Mouse (Mus musculus): Measurements from ENCODE around the gene Upf2. TPM values are rescaled to one million over a fixed set of nuclear protein-coding genes. Genes with fewer than 3 reads are reported as not detected.
"Not testable (repeated sequence)": the region's sequence is repeated elsewhere in the genome, so short reads cannot be mapped to it uniquely, and the experiment has no call there.

The Upf2 gene
- polyA plus RNA-seq, 1 experiment from 2014 or later: 6.1 TPM

DNA sequence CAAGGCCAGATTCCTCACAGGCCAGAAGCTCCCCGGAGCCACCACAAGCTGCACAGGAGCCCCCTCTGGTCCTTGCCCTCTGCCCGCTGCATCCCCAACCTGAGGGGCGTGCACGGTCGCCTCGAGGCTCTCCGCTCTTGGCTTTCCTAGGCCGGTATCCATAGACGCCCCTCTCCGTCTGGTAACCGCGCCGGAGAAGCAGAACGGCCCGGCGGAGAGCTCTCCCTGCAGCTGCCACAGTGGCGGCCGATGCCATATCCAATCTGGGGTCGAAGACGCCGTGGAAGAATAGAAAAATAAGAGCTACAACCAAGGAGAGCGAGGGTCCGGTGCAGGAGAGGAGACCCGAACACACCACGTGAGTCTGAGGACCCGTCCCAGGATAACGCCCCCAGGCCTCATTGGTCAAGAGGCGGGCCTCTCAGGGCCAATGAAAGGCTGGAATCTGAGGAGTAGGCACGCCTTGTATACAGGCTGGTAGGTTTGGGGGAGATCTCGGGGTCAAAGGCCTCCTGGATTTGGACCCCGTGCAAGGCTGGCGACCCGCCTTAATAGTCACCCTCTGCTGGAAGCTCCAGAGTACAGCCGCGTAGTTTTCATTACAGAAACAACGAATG, 8.7 kb upstream of the Upf2 start, which contains the start of gene Dhtkd1:
TSS of gene Dhtkd1 (minus strand) at position 377 of the 617 bp plus-strand sequence.
- no peaks in the 10 kb centered on the region for H3K4me1 ChIP-seq (ENCODE audit: control insufficient read depth, insufficient read depth, low read length)
- peak within 1 kb of the TSS; percentile 94 for H3K4me2 ChIP-seq (ENCODE audit: low read depth, low read length)
- no peak within 1 kb of the TSS for H3K27ac ChIP-seq (ENCODE audit: low read length)
- H3K9me3 ChIP-seq (replicated peaks; ENCODE audit: control insufficient read depth, low read length): no peaks in the 10 kb centered on the region
- WGBS: under 1% methylated on average over 36 of the region's 36 CpGs
- H3K9ac ChIP-seq (ENCODE audit: low read length): peak within 1 kb of the TSS; percentile 77
- no peaks in the 10 kb centered on the region for H3K36me3 ChIP-seq (ENCODE audit: control insufficient read depth, insufficient read depth)
- H3K4me3 ChIP-seq (ENCODE audit: low read length): peak within 1 kb of the TSS; percentile 68
- ATAC-seq (replicated peaks; ENCODE audit: extremely low read depth, insufficient read depth, low FRiP score): peak; percentile 95
- no peaks in the 10 kb centered on the region for H3K27me3 ChIP-seq (ENCODE audit: control insufficient read depth, insufficient read depth, low read length)

DNA sequence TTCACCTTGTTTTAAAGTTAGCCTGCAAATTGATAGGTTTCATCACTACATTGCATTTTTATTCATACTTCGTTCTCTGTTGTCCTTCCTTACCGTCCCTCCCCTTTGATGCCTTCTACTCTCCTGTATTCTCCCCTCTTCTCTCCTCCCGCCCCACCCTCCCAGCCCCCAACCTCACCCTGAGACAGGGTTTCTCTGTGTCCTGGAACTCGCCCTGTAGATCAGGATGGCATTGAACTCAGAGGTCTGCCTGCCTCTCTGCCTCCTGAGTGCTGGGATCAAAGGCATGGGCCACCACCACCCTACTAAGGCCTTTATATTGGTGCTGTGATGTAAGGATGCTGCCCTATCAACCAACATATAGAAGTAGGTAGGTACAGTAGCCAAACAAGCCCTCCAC, 8.2 kb upstream of the Upf2 start:
- Histone ChIP-seq H3K9ac (ENCODE audit: low read length) (peak overlapping the region; percentile 77), H3K27ac (ENCODE audit: low read length) (no peak overlapping the region), H3K36me3 (ENCODE audit: control insufficient read depth, insufficient read depth) (no peaks in the 10 kb centered on the region), H3K4me3 (ENCODE audit: low read length) (peak overlapping the region; percentile 68), H3K9me3 (replicated peaks; ENCODE audit: control insufficient read depth, low read length) (no peaks in the 10 kb centered on the region), H3K4me1 (ENCODE audit: control insufficient read depth, insufficient read depth, low read length) (no peaks in the 10 kb centered on the region), H3K27me3 (ENCODE audit: control insufficient read depth, insufficient read depth, low read length) (no peaks in the 10 kb centered on the region), H3K4me2 (ENCODE audit: low read depth, low read length) (peak overlapping the region; percentile 94)
- 29% methylated on average over 4 of the region's 4 CpGs for WGBS
- ATAC-seq (replicated peaks; ENCODE audit: extremely low read depth, insufficient read depth, low FRiP score): no peak

DNA sequence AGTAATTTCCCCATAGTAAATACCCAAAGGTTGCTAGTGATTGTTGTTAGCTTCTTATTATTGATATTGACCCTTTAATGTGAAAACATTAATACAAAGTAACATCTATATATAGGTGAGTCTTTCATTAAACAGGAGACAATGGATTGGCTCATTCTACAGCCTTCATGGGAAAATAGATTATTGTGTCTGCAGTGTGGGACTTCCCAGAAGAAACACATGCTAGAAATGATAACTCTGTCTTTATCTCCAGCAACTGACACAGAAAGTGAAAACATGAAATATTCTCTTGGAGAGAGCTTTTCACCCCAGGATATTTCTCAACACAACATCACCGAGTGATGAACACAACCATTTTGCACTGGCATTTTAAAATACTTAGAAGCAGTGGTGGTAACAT, 5.6 kb upstream of the Upf2 start:
- no peak overlapping the region for H3K4me3 ChIP-seq (ENCODE audit: low read length)
- 78% methylated on average over 1 of the region's 1 CpGs for WGBS

DNA sequence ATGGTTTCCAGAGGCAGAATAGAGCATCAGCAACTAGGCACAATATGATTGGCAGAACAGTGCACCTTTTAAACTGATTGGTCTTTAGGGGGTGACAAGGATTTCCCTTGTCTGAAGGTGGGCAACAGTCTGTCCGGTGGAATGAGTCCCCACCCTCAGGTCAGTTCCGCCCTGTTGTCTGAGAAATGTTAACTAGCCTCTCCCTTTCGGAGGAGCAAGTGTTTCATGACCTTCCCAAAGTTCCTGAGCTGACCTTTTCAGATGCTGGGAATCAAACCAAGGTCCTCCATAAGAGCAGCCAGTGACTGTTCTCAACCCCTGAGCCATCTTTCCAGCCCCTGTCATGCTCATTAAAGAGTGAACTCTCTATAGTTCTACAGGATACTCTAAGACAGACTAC, 4.4 kb upstream of the Upf2 start:
- H3K4me1 ChIP-seq (ENCODE audit: control insufficient read depth, insufficient read depth, low read length): 0 out of 2 replicates have a peak, but pooled peaks cover 2% of the 10 kb centered on the region
- no peaks in the 10 kb centered on the region for H3K36me3 ChIP-seq (ENCODE audit: control insufficient read depth, insufficient read depth)
- H3K9me3 ChIP-seq (replicated peaks; ENCODE audit: control insufficient read depth, low read length): no peaks in the 10 kb centered on the region
- H3K4me2 ChIP-seq (ENCODE audit: low read depth, low read length): no peak overlapping the region
- no peak overlapping the region for H3K9ac ChIP-seq (ENCODE audit: low read length)
- WGBS: 87% methylated on average over 3 of the region's 3 CpGs
- no peaks in the 10 kb centered on the region for H3K27me3 ChIP-seq (ENCODE audit: control insufficient read depth, insufficient read depth, low read length)
- H3K4me3 ChIP-seq (ENCODE audit: low read length): no peak overlapping the region
- ATAC-seq (replicated peaks; ENCODE audit: extremely low read depth, insufficient read depth, low FRiP score): no peak
- no peak overlapping the region for H3K27ac ChIP-seq (ENCODE audit: low read length)

More for the DNA sequence above, 5.6 kb upstream of the Upf2 start:
- H3K27ac ChIP-seq (ENCODE audit: low read length): no peak overlapping the region
- H3K9ac ChIP-seq (ENCODE audit: low read length): no peak overlapping the region
- ATAC-seq (replicated peaks; ENCODE audit: extremely low read depth, insufficient read depth, low FRiP score): no peak
- 0 out of 2 replicates have a peak, but pooled peaks cover 2% of the 10 kb centered on the region for H3K4me1 ChIP-seq (ENCODE audit: control insufficient read depth, insufficient read depth, low read length)
- no peaks in the 10 kb centered on the region for H3K27me3 ChIP-seq (ENCODE audit: control insufficient read depth, insufficient read depth, low read length)
- no peak overlapping the region for H3K4me2 ChIP-seq (ENCODE audit: low read depth, low read length)
- H3K36me3 ChIP-seq (ENCODE audit: control insufficient read depth, insufficient read depth): no peaks in the 10 kb centered on the region
- H3K9me3 ChIP-seq (replicated peaks; ENCODE audit: control insufficient read depth, low read length): no peaks in the 10 kb centered on the region

DNA sequence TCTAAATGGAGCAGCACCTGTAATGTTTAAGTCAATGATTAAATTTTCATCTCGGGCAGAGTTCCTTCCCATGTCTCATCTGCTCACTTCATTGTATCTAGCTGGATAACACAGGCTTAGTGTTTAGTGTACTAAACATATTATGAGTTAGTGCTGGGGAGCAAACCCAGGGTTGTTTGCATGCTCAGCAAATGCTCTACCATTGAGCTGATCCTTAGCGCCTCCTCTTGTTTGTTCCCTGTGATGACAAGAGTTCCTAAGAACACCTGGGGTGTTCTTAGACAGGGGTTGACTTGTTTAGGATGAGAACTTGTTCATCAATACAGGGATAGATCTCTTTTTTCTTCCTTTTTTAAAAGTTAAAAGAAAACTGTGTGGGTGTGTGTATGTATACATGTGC, 2.3 kb upstream of the Upf2 start:
- H3K9me3 ChIP-seq (replicated peaks; ENCODE audit: control insufficient read depth, low read length): no peaks in the 10 kb centered on the region
- WGBS: 88% methylated on average over 2 of the region's 2 CpGs

DNA sequence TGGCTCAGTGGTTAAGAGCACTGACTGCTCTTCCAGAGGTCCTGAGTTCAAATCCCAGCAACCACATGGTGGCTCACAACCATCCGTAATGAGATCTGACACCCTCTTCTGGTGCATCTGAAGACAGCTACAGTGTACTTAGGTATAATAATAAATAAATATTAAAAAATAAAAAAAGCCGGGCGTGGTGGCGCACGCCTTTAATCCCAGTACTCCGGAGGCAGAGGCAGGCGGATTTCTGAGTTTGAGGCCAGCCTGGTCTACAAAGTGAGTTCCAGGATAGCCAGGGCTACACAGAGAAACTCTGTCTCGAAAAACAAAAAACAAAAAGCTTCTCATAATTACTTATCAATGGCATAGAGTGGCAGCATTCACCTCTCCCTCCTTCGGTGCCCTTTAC, 1.4 kb upstream of the Upf2 start:
- H3K27me3 ChIP-seq (ENCODE audit: control insufficient read depth, insufficient read depth, low read length); H3K9ac ChIP-seq (ENCODE audit: low read length); ATAC-seq (replicated peaks; ENCODE audit: extremely low read depth, insufficient read depth, low FRiP score); H3K4me1 ChIP-seq (ENCODE audit: control insufficient read depth, insufficient read depth, low read length); H3K9me3 ChIP-seq (replicated peaks; ENCODE audit: control insufficient read depth, low read length); H3K27ac ChIP-seq (ENCODE audit: low read length); H3K36me3 ChIP-seq (ENCODE audit: control insufficient read depth, insufficient read depth): not testable (repeated sequence)
- WGBS: 95% methylated on average over 9 of the region's 9 CpGs
- H3K4me2 ChIP-seq (ENCODE audit: low read depth, low read length): peak overlapping the region; percentile 80
- H3K4me3 ChIP-seq (ENCODE audit: low read length): peak overlapping the region; percentile 100

More for the DNA sequence above, 2.3 kb upstream of the Upf2 start:
- Histone ChIP-seq H3K36me3 (ENCODE audit: control insufficient read depth, insufficient read depth) (no peaks in the 10 kb centered on the region), H3K9ac (ENCODE audit: low read length) (no peak overlapping the region), H3K4me1 (ENCODE audit: control insufficient read depth, insufficient read depth, low read length) (peaks cover 9% of the 10 kb centered on the region), H3K4me3 (ENCODE audit: low read length) (no peak overlapping the region), H3K4me2 (ENCODE audit: low read depth, low read length) (no peak overlapping the region), H3K27me3 (ENCODE audit: control insufficient read depth, insufficient read depth, low read length) (no peaks in the 10 kb centered on the region), H3K27ac (ENCODE audit: low read length) (no peak overlapping the region)
- ATAC-seq (replicated peaks; ENCODE audit: extremely low read depth, insufficient read depth, low FRiP score): no peak

DNA sequence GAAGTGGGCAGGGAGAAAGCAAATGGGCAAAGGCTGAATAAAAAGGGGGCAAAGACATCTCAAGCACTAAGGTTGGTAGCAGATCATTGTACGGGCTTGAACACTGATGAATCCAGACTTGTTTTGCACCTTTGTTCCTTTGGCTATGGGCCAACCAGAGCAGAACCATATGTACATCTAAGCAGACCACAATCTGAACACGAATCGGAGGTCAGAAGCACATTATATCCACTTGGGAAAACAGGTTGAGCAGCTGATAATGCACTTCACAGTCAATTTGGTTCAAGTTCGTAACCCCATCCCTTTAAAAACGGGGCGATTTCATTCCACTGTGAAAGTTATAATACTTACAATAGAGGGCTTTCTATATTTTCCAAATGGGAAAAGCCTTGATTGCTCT, 964 bp upstream of the Upf2 start:
- Histone ChIP-seq H3K4me3 (ENCODE audit: low read length) (peak overlapping the region; percentile 100), H3K4me2 (ENCODE audit: low read depth, low read length) (peak overlapping the region; percentile 80), H3K36me3 (ENCODE audit: control insufficient read depth, insufficient read depth) (no peaks in the 10 kb centered on the region), H3K9ac (ENCODE audit: low read length) (peak overlapping the region; percentile 74), H3K27me3 (ENCODE audit: control insufficient read depth, insufficient read depth, low read length) (no peaks in the 10 kb centered on the region), H3K4me1 (ENCODE audit: control insufficient read depth, insufficient read depth, low read length) (peaks cover 9% of the 10 kb centered on the region), H3K27ac (ENCODE audit: low read length) (peak overlapping the region; percentile 92), H3K9me3 (replicated peaks; ENCODE audit: control insufficient read depth, low read length) (no peaks in the 10 kb centered on the region)
- 4% methylated on average over 6 of the region's 6 CpGs for WGBS
- ATAC-seq (replicated peaks; ENCODE audit: extremely low read depth, insufficient read depth, low FRiP score): no peak

DNA sequence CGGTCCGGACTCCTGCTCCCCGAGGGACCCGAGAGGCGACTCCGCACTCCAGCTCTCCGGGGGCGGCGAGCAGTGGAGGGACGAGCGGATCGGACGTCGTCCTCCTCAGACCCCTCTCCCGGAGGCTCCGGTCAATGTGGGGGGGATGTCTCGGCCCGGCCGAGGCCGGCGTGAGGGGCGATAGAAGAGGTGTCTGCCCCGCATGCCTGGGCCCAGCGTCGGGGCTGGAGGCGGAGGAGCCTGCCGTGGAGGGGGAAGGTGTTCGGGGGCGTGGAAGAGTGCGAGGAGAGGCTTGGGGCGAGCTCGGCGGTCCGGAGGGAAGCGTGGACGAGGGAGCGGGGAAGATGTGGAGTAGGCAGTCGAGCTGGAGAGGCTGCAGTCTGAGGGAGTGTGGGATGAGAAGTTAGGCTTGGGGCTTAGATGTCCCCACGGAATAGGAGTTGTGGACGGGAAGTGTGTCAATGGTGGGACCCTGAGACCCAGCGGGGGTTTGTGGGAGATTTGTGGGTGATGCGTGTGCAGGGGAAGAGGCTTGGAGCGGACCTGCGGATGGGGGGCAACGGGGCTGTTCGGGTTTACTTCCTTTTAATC, 447 bp downstream of the Upf2 start:
- Histone ChIP-seq H3K4me3 (ENCODE audit: low read length) (peak overlapping the region; percentile 100), H3K27me3 (ENCODE audit: control insufficient read depth, insufficient read depth, low read length) (no peaks in the 10 kb centered on the region), H3K36me3 (ENCODE audit: control insufficient read depth, insufficient read depth) (no peaks in the 10 kb centered on the region), H3K9ac (ENCODE audit: low read length) (peak overlapping the region; percentile 98), H3K9me3 (replicated peaks; ENCODE audit: control insufficient read depth, low read length) (no peaks in the 10 kb centered on the region), H3K4me1 (ENCODE audit: control insufficient read depth, insufficient read depth, low read length) (peaks cover 9% of the 10 kb centered on the region), H3K4me2 (ENCODE audit: low read depth, low read length) (peak overlapping the region; percentile 96), H3K27ac (ENCODE audit: low read length) (peak overlapping the region; percentile 92)
- under 1% methylated on average over 46 of the region's 46 CpGs for WGBS
- peak; percentile 52 for ATAC-seq (replicated peaks; ENCODE audit: extremely low read depth, insufficient read depth, low FRiP score)

DNA sequence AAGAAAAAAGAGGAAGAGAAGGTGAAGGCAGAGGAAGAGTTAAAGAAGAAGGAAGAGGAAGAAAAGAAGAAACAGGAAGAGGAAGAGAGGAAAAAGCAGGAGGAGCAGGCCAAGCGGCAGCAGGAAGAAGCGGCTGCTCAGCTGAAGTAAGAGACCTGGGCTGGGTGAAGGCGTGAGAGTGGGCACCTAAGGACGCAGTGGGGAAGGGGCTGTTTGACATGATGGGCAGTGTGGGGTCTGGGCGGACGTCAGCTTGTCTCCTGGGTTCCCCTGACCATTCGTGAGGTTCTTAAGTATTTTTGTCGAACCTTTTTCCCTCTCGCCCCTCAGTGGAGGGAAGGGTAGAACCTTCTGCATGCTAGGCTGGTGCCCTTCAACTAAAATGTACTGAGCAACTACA, 6.4 kb downstream of the Upf2 start:
- ATAC-seq (replicated peaks; ENCODE audit: extremely low read depth, insufficient read depth, low FRiP score): no peak
- WGBS: 93% methylated on average over 9 of the region's 9 CpGs
- Histone ChIP-seq H3K4me3 (ENCODE audit: low read length) (no peak overlapping the region), H3K4me1 (ENCODE audit: control insufficient read depth, insufficient read depth, low read length) (peaks cover 4% of the 10 kb centered on the region; the same call in 1 of the 2 replicates), H3K4me2 (ENCODE audit: low read depth, low read length) (no peak overlapping the region), H3K27me3 (ENCODE audit: control insufficient read depth, insufficient read depth, low read length) (no peaks in the 10 kb centered on the region), H3K36me3 (ENCODE audit: control insufficient read depth, insufficient read depth) (peaks cover 35% of the 10 kb centered on the region), H3K9me3 (replicated peaks; ENCODE audit: control insufficient read depth, low read length) (no peaks in the 10 kb centered on the region), H3K27ac (ENCODE audit: low read length) (no peak overlapping the region), H3K9ac (ENCODE audit: low read length) (no peak overlapping the region)

Data from heart, embryonic 16.5 days (tissue).